Mouse (Mus musculus): Measurements from ENCODE around the gene Ikzf3. TPM values are rescaled to one million over a fixed set of nuclear protein-coding genes. Genes with fewer than 3 reads are reported as not detected.

Ikzf3 gene
- total RNA-seq (2023; ENCODE audit: inconsistent age), result 550 to 623 TPM (median 617 TPM) in 4 replicates

DNA sequence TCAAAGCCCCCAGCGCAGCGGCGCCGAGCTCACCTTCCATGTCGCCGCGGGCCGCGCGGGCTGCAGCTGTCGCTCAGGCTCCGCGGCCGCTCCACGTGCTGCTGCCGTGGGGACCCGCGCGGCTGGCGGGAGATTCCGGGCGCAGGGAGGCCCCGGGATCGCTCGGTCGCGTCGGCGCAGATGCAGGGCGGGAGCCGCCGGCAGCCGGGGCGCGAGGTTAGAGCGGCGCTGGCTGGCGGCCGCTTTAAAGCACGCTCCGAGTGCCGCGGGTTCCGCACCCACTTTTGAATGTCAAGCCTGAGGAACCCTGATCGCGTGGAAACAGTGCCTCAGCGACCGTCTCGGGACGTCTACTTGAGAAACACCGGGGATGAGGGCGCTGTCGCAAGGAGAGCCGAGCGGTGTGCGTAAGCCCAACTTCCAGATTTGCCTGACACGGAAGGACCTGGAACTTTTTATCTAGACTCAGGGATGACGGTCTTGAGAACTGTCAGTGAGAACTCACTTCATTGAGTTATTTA lies at the start of gene Ikzf3:
TSS of gene Ikzf3 (minus strand) at position 321 of the 521 bp plus-strand sequence.

DNA sequence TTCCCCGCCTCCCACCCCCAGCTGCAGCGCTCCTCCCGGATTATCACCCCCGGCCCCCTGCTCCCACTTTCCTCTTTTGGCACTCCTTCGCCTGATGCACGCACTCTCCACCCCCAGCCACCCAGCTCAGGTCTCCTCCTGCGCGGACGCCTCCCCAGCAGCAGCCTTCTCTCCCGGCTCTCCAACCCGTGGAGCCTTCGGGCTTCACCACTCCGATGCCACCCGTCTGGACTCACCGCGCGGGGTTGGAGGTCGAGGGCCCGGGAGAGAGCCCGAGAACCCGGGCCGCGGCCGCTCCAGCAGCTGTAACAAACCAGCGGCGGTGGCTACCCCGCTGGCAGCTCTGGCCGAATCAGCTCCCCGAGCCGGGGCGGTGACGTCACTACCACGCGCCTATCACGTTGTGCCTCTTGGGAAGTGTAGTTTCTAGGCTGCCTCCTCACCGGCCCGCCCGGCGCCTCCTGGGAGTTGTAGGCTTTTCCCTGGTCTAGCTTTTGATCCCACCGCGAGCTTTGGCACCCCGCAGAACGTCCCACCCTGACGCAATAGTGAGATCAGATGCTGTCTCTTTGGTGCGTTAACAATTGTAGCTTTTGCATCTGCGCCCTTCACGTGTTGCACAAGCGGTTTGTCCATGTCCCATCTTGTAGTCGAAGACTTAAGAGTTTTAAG lies 41.2 kb upstream of the Ikzf3 start, which contains the start of gene Ormdl3:
TSS of gene Ormdl3 (minus strand) at position 477 of the 672 bp plus-strand sequence.

GRCm38 (mm10) chr11:98550975-98551828 lies 5.4 kb upstream of the Ikzf3 start, which contains the start of gene Zpbp2:
Gene Zpbp2, plus strand, starts transcription at chr11:98551097.

GRCm38 (mm10) chr11:98446213-98446561 lies 99.6 kb downstream of the Ikzf3 start, which contains the start of gene Grb7:
Gene Grb7, plus strand, starts transcription at chr11:98446394.

GRCm38 (mm10) chr11:98438331-98439158 lies 107.3 kb downstream of the Ikzf3 start, which contains the start of gene Mien1:
Gene Mien1, minus strand, starts transcription at chr11:98438991.

Other genes starting within 250 kb of the Ikzf3 start
- 0.32 to 0.51 TPM (median 0.35 TPM) in 4 replicates for gene Neurod2, start 216.4 kb downstream of the Ikzf3 start, total RNA-seq (2023; ENCODE audit: inconsistent age)
- not detected in 4 replicates for gene Ppp1r1b, start 197.6 kb downstream of the Ikzf3 start, total RNA-seq (2023; ENCODE audit: inconsistent age)
- 34.7 to 40.1 TPM (median 36.9 TPM) in 4 replicates for gene Stard3, start 187.7 kb downstream of the Ikzf3 start, total RNA-seq (2023; ENCODE audit: inconsistent age)
- gene Tcap, start 162.2 kb downstream of the Ikzf3 start, total RNA-seq (2023; ENCODE audit: inconsistent age), result not detected in 4 replicates
- gene Pnmt, start 159.6 kb downstream of the Ikzf3 start, total RNA-seq (2023; ENCODE audit: inconsistent age), result not detected in 4 replicates
- gene Pgap3, start 145.5 kb downstream of the Ikzf3 start, total RNA-seq (2023; ENCODE audit: inconsistent age), result 7.3 to 11.8 TPM (median 9.3 TPM) in 4 replicates
- gene Erbb2, start 133.6 kb downstream of the Ikzf3 start, total RNA-seq (2023; ENCODE audit: inconsistent age), result 0.15 TPM in 1 of 4 replicates, not detected in the others
- 47.4 to 59.5 TPM (median 52.0 TPM) in 4 replicates for gene Mien1, start 107.0 kb downstream of the Ikzf3 start, total RNA-seq (2023; ENCODE audit: inconsistent age)
- gene Grb7, start 99.6 kb downstream of the Ikzf3 start, total RNA-seq (2023; ENCODE audit: inconsistent age), result 0.78 to 2.0 TPM (median 1.3 TPM) in 4 replicates
- 4.3 to 8.2 TPM (median 5.8 TPM) in 4 replicates for gene Zpbp2, start 5.1 kb upstream of the Ikzf3 start, total RNA-seq (2023; ENCODE audit: inconsistent age)
- gene Ormdl3, start 41.3 kb upstream of the Ikzf3 start, total RNA-seq (2023; ENCODE audit: inconsistent age), result 16.5 to 19.2 TPM (median 17.5 TPM) in 4 replicates
- not detected in 4 replicates for gene Lrrc3c, start 52.3 kb upstream of the Ikzf3 start, total RNA-seq (2023; ENCODE audit: inconsistent age)
- gene Gm12355, start 79.6 kb upstream of the Ikzf3 start, total RNA-seq (2023; ENCODE audit: inconsistent age), result 26.2 to 32.0 TPM (median 31.6 TPM) in 4 replicates
- gene Gsdma3, start 80.3 kb upstream of the Ikzf3 start, total RNA-seq (2023; ENCODE audit: inconsistent age), result not detected in 4 replicates
- not detected in 4 replicates for gene Gsdma2, start 100.7 kb upstream of the Ikzf3 start, total RNA-seq (2023; ENCODE audit: inconsistent age)
- not detected in 4 replicates for gene Gsdma, start 118.3 kb upstream of the Ikzf3 start, total RNA-seq (2023; ENCODE audit: inconsistent age)
- gene Psmd3, start 136.5 kb upstream of the Ikzf3 start, total RNA-seq (2023; ENCODE audit: inconsistent age), result 74.6 to 80.5 TPM (median 76.7 TPM) in 4 replicates
- 0.36 TPM in 1 of 4 replicates, not detected in the others for gene Csf3, start 155.2 kb upstream of the Ikzf3 start, total RNA-seq (2023; ENCODE audit: inconsistent age)
- 85.6 to 113 TPM (median 92.5 TPM) in 4 replicates for gene Med24, start 183.4 kb upstream of the Ikzf3 start, total RNA-seq (2023; ENCODE audit: inconsistent age)
- gene Thra, start 194.6 kb upstream of the Ikzf3 start, total RNA-seq (2023; ENCODE audit: inconsistent age), result 5.6 to 7.6 TPM (median 6.6 TPM) in 4 replicates
- 1.4 to 1.9 TPM (median 1.7 TPM) in 4 replicates for gene Nr1d1, start 229.3 kb upstream of the Ikzf3 start, total RNA-seq (2023; ENCODE audit: inconsistent age)
- 125 to 131 TPM (median 128 TPM) in 4 replicates for gene Msl1, start 249.5 kb upstream of the Ikzf3 start, total RNA-seq (2023; ENCODE audit: inconsistent age)

All from B cell, adult (primary cell).